Mouse (Mus musculus) ES-E14 (cell line): ENCODE measurements around the gene Tgfbrap1. TPM values are rescaled to one million over a fixed set of nuclear protein-coding genes. Genes with fewer than 3 reads are reported as not detected.
A peak's percentile ranks its signal among the peaks of the same experiment; 100 is the strongest.

ENCODE experiments used
- DNase-seq: peaks from one replicate; pipeline ENCODE4 v3.0.0-alpha.2; 2013; ENCODE audit warnings: low read depth, low spot score
- H3K27ac ChIP-seq: 2 replicates; pipeline ENCODE4 v1.5.1; 2012; ENCODE audit warnings: low read depth, mild to moderate bottlenecking, low read length, moderate library complexity, mixed read lengths; ENCODE audit not compliant: poor library complexity, insufficient read depth, severe bottlenecking
- H3K36me3 ChIP-seq: 2 replicates; pipeline ENCODE4 v1.6.1; 2012; ENCODE audit warnings: mild to moderate bottlenecking, low read length, moderate library complexity, mixed read lengths; ENCODE audit not compliant: control insufficient read depth, poor library complexity, insufficient read depth, severe bottlenecking
- H3K4me1 ChIP-seq, 2 experiments: fragments of 150-350 bp in 1 of 2; sonication (generic) in 1 of 2; 2 replicates each; pipeline ENCODE4 v1.6.1; 2012; ENCODE audit warnings: low read length in 2 of 2, mild to moderate bottlenecking in 1 of 2, mixed read lengths in 1 of 2; ENCODE audit not compliant: control insufficient read depth in 2 of 2, insufficient read depth in 2 of 2, poor library complexity in 1 of 2
- H3K4me3 ChIP-seq, 2 experiments: fragments of 150-350 bp in 1 of 2; sonication (generic) in 1 of 2; 2 replicates each; pipeline ENCODE4 v1.5.1; 2012; ENCODE audit warnings: low read length in 2 of 2, low read depth in 1 of 2, mild to moderate bottlenecking in 1 of 2, mixed read lengths in 1 of 2; ENCODE audit not compliant: insufficient read depth in 1 of 2, poor library complexity in 1 of 2, severe bottlenecking in 1 of 2
- H3K9ac ChIP-seq: 2 replicates; pipeline ENCODE4 v1.6.1; 2012; ENCODE audit warnings: low read depth, mild to moderate bottlenecking, low read length, mixed read lengths; ENCODE audit not compliant: poor library complexity, insufficient read depth, severe bottlenecking
- H3K9me3 ChIP-seq: fragments of 150-350 bp; sonication (generic); 2 replicates; pipeline ENCODE4 v1.6.1; 2012; ENCODE audit warnings: low read depth, mild to moderate bottlenecking, low read length; ENCODE audit not compliant: control insufficient read depth, insufficient read depth
- CHD2 ChIP-seq: IDR thresholded peaks from 2 replicates; pipeline ENCODE4 v1.6.1; 2014; ENCODE audit warnings: mild to moderate bottlenecking, low read depth, low read length, inconsistent platforms
- HCFC1 ChIP-seq: IDR thresholded peaks from 2 replicates; pipeline ENCODE4 v1.6.1; 2012; ENCODE audit warnings: low read length, inconsistent platforms, borderline replicate concordance; ENCODE audit not compliant: insufficient read depth
- MAFK ChIP-seq: IDR thresholded peaks from 2 replicates; pipeline ENCODE4 v1.6.1; 2014; ENCODE audit warnings: mild to moderate bottlenecking, low read depth, low read length, inconsistent platforms; ENCODE audit not compliant: insufficient read depth
- ZC3H11A ChIP-seq: IDR thresholded peaks from 2 replicates; pipeline ENCODE4 v1.6.1; 2012; ENCODE audit warnings: low read depth, mild to moderate bottlenecking, inconsistent platforms, low read length, borderline replicate concordance
- ZNF384 ChIP-seq: IDR thresholded peaks from 2 replicates; pipeline ENCODE4 v1.6.1; 2012; ENCODE audit warnings: low read depth, low read length, inconsistent platforms
- in situ Hi-C, 2 experiments: fragments of 600-800 bp; cut with MboI; formaldehyde crosslinking; loops; one replicate each; pipeline ENCODE4 v1.15.1; 2025; ENCODE audit warnings: low sequenced_read_pairs in 2 of 2, inconsistent platforms in 1 of 2; ENCODE audit not compliant: unreplicated experiment in 2 of 2
- total RNA-seq: library from RNA; depleted of rRNA; stranded (reverse); fragments of 300-350 nt; gene quantifications from 2 replicates; pipeline ENCODE4 v1.2.3, GENCODE M21; 2012

The Tgfbrap1 gene
- total RNA-seq, 1 experiment = 6.2 TPM

DNA sequence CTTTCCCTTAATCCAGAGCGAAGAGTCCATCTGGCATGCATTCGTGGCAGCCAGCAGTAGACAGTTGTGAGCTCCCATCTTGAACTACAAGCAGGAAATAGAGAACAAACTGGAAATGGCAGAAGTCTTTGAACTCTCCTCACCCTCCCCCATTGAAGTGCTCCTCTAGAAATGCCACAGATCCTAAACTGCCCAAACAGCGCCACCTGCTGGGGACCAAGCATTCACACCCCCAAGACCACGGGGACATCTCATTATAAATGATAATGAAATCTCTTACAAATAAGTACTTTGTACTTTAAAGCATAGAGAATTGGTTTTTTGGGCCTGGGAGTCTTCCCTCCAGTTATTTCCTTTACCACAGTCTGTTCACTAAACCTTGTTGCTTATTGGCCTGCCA, 12.1 kb upstream of the Tgfbrap1 start:
- no peaks in the 10 kb centered on the region for H3K9me3 ChIP-seq
- peaks cover 22% of the 10 kb centered on the region for H3K36me3 ChIP-seq
- no peak overlapping the region for H3K4me3 ChIP-seq
- H3K4me1 ChIP-seq = peaks cover 0 to 2% of the 10 kb centered on the region in 2 experiments; a peak in 2 of 4 replicates
- H3K27ac ChIP-seq = no peak overlapping the region
- peak; percentile 71 for DNase-seq
- in situ Hi-C loops = no loop called here
- TF ChIP-seq HCFC1 (no peak), ZC3H11A (no peak), MAFK (no peak), CHD2 (no peak), ZNF384 (no peak)
- no peak overlapping the region for H3K9ac ChIP-seq

GRCm38 (mm10) chr1:43108729-43109128, 10.3 kb upstream of the Tgfbrap1 start:
- in situ Hi-C loops = no loop called here
- Histone ChIP-seq H3K9ac (no peak overlapping the region), H3K4me3 (no peak overlapping the region), H3K4me1 (peaks cover 0 to 2% of the 10 kb centered on the region in 2 experiments; a peak in 2 of 4 replicates), H3K36me3 (peaks cover 17% of the 10 kb centered on the region), H3K9me3 (no peaks in the 10 kb centered on the region), H3K27ac (no peak overlapping the region)
- DNase-seq = no peak
- TF ChIP-seq MAFK (no peak), CHD2 (no peak), ZC3H11A (no peak), ZNF384 (no peak), HCFC1 (no peak)

- H3K9me3 ChIP-seq = no peaks in the 10 kb centered on the region
- no peak overlapping the region for H3K27ac ChIP-seq
- in situ Hi-C loops = no loop called here
- no peak for DNase-seq
- no peak overlapping the region for H3K4me3 ChIP-seq
- TF ChIP-seq MAFK = no peak
- TF ChIP-seq ZC3H11A = no peak
- TF ChIP-seq HCFC1 = no peak
- TF ChIP-seq ZNF384 = no peak
- no peak for TF ChIP-seq CHD2
- H3K36me3 ChIP-seq = no peaks in the 10 kb centered on the region
- peaks cover 3 to 4% of the 10 kb centered on the region in 2 experiments; a peak in 2 of 4 replicates for H3K4me1 ChIP-seq
- H3K9ac ChIP-seq = no peak overlapping the region
Measured at GRCm38 (mm10) chr1:43094206-43094605, 4.2 kb downstream of the Tgfbrap1 start.

- Histone ChIP-seq H3K9me3 (no peaks in the 10 kb centered on the region), H3K4me3 (peak overlapping the region; percentile 75 to 84), H3K27ac (no peak overlapping the region), H3K9ac (peak overlapping the region; percentile 80), H3K4me1 (peaks cover 3 to 4% of the 10 kb centered on the region in 2 experiments; a peak in 2 of 4 replicates), H3K36me3 (no peaks in the 10 kb centered on the region)
- in situ Hi-C loops = no loop called here
- DNase-seq = no peak
- TF ChIP-seq MAFK = no peak
- no peak for TF ChIP-seq CHD2
- TF ChIP-seq HCFC1 = no peak
- TF ChIP-seq ZC3H11A = no peak
- TF ChIP-seq ZNF384 = no peak
Measured at GRCm38 (mm10) chr1:43092056-43093015, 6.1 kb downstream of the Tgfbrap1 start.
